Mouse (Mus musculus): Measurements from ENCODE around the gene Notch1.

Notch1 gene

GRCm38 (mm10) chr2:26516275-26516674, at the start of gene Notch1:
Gene Notch1, minus strand, starts transcription at chr2:26516663.
- DNase-seq (ENCODE audit: low spot score in 2 of 2): no peak

DNA sequence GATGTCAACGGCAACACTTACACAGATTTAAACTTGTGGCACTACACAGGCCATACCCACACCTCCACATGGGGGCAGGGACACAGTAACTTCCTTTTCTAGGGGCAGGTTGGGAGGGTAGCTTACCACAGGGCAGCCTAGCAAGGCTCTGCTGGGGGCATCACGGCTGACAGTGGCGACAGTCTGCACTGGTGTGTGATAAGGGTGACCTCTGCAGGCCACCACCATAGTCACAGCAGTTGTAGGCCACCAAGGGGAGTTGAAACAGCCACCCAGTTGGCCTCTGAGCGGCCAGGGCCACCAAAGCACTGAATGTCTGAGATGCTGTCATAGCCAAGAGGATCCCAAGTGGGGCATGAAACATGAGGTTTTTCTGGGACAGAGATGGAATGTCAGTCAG, 49.8 kb upstream of the Notch1 start:
- no peak for DNase-seq (ENCODE audit: low spot score in 2 of 2)

DNA sequence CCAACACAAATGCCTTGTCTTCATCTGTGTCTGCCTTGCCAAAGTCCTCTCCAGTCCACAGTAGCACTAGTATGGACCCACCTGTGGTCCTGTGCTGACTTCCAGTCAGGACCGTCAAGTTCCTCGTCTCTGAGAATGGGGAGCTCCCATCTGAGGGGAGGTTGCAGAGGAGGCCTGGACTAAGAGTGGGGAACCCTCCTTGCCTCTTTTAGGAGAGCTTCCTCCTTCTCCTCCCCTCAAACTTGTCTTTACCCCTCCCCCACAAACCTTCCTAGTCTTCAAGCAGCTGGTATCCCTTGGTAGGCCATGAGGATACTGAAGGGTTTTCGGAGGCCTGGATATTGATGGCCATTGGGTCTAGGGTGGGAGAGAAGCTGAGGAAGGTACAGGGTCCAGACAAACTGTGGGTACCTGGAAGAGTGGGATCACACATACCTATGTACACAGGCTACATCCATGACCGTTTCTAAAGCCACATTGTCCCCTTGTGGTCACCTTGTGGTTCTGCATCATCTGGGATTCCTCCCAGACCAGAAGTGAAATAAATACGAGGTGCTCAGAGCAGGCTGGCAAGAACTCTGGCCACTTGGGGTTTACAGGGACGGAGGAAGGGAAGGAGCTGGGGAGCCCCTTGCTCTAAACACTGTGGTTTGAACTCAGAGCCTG, 45.0 kb upstream of the Notch1 start:
- no peak for DNase-seq (ENCODE audit: low spot score in 2 of 2)

GRCm38 (mm10) chr2:26560506-26560905, 44.0 kb upstream of the Notch1 start:
- no peak for DNase-seq (ENCODE audit: low spot score in 2 of 2)

DNA sequence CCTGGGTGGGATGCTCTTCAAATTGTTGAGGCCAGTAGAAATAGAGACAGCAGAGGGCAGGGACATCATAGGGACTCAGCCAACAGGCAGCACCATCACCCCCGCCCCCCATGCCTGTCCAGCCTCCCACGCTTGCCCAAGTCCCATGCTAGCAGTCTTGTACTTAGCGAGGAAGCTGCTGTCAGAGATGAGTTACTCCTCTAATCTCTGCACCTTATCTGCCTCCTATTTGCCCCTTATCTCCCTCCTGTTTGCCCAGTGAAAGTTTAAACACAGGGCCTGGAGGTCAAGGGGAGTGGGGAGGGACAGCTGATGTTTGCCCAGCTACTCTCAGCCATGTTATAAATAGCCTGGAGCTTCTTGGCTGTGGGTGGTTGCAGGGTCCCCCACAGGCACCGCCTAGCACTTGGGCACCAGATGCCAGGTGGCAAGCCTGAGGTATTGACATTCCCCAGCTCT, 40.1 kb upstream of the Notch1 start:
- DNase-seq (ENCODE audit: low spot score in 2 of 2): no peak

- DNase-seq (ENCODE audit: low spot score in 2 of 2): peak; percentile 39 to 59
These were observed 38.6 kb upstream of the Notch1 start for GRCm38 (mm10) chr2:26555076-26555475.

DNA sequence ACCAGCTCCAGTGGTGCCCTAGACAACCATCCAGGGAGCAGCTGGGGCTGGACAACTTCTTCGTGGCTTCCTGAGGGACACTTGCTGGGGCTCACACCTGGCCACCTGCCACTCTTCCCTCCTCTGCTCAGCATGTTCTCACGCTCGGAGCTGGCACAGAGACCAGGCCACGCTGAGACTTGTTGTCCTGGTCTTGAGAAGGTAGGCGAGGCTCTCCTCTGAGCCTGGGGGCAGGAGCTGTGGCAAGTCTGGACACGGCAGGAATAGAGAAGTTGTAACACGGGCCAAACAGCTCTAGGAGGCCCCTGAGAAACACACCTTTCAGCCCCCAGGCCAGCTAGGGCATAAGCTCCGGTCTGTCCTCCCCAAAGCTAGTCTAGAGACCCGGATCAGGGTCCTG, 37.4 kb upstream of the Notch1 start:
- DNase-seq (ENCODE audit: low spot score in 2 of 2): no peak

GRCm38 (mm10) chr2:26552066-26552465, 35.6 kb upstream of the Notch1 start:
- DNase-seq (ENCODE audit: low spot score in 2 of 2): no peak

DNA sequence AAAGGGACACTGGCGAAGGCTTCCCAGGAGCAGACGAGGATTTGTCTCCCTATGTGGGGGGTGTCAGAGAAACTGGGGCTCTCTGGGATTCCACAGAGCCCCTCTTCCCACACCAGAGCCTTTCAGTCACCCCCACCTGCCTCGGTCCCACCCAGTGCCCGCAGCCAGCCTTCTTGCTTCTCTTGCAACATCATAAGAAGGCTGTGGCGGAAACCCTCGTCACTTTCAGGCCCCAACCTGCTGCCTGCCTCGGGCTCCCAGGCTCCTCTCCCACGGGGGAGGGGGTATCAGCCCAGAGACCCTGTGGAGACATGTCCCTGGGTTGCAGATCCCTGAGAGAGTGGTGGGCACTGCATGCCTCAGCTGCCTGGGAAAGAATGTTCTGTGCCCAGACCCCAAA, 35.0 kb upstream of the Notch1 start:
- DNase-seq (ENCODE audit: low spot score in 2 of 2): no peak

DNA sequence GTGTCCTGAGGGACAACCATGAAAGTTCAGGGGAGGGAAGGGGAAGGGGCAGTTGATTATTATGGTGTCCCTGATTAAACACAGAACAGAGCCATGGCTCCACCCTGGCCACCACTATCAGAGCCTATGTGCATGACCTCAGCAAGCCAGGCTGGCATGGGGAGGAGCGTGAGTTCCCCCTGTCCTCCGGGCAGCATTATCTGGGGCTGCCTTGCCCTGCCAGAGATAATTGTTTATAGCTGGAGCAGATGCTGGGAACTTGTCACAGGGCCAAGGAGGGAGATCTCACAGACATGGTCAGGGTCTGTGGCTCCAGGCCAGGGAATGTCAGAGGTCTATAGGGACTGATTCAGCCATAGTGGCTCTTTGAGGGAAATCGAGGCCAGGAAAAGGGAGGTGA, 34.3 kb upstream of the Notch1 start:
- no peak for DNase-seq (ENCODE audit: low spot score in 2 of 2)

- DNase-seq (ENCODE audit: low spot score in 2 of 2): no peak
These were observed 33.7 kb upstream of the Notch1 start for GRCm38 (mm10) chr2:26550205-26550604.

DNA sequence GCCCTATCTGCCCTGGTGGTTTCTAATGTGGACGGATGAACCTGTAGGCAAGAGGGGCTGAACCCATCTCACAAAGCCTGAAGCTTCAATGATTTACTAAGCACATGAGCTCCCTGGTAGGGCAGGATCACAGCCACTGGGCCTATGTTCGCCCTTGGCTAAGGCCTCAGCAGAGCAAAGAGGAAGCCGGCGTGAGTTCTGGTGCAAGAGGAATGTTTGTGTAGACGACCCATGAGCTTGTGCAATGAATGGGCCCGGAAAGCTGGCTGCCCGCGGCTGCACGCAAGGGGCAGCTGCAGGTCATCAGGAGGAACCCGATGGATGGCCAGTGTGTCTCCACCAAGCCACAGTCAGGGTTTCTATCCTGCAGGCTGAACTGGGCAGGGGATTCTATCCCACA, 33.3 kb upstream of the Notch1 start:
- DNase-seq (ENCODE audit: low spot score in 2 of 2): no peak

GRCm38 (mm10) chr2:26547481-26547880, 31.0 kb upstream of the Notch1 start:
- DNase-seq (ENCODE audit: low spot score in 2 of 2): no peak

GRCm38 (mm10) chr2:26544265-26544664, 27.8 kb upstream of the Notch1 start:
- no peak for DNase-seq (ENCODE audit: low spot score in 2 of 2)

- no peak for DNase-seq (ENCODE audit: low spot score in 2 of 2)
These were observed 27.3 kb upstream of the Notch1 start for GRCm38 (mm10) chr2:26543768-26544167.

DNA sequence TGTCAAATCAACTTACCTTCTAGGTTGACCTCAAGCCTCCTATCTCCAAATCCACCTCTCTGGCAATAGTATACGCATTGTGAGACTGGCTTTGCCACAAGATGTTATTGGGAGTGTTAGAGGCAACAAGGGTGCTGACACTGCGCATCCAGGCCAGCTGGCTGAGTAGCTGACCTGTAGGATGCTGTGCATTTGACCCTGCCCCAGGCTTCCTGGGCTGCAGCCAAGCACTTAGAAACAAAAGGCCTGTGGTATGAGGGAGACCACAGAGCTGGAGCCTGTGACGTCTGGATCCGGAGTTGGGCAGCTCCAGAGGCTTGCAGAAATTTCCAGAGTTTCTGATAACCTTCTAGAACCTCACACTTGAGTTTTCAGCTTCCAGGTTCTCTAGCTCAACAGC, 26.7 kb upstream of the Notch1 start:
- DNase-seq (ENCODE audit: low spot score in 2 of 2): no peak

DNA sequence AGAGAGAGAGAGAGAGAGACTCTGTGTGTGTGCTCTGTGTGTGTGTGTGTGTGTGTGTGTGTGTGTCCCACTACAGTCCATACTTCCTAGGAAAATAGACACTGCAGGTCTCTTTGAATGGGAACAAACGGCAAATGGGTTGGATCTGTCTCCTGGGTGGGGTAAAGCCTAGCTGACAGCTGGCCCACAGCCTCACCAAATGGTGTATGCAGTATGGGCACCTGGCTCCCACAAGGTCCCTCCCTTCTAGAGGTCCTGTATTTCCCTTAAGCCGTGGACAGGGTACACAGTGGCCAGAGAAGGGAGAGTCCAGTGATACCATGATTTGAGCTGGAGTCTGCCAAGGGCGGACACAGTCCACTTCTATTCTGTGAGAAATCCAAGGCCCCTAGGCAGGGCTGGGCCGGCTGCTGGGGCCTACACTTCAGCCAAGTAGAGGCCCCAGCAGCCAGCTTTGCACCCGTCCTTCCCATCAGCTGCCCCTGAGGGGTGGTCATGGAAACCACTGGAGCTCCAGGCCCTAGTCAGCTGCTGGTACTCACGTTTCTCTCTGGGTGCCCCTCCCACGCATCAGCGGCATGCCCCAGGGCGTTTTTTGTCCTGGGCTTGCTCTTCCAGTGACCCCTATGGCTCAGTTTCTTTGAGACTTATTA, 24.9 kb upstream of the Notch1 start:
- no peak for DNase-seq (ENCODE audit: low spot score in 2 of 2)

DNA sequence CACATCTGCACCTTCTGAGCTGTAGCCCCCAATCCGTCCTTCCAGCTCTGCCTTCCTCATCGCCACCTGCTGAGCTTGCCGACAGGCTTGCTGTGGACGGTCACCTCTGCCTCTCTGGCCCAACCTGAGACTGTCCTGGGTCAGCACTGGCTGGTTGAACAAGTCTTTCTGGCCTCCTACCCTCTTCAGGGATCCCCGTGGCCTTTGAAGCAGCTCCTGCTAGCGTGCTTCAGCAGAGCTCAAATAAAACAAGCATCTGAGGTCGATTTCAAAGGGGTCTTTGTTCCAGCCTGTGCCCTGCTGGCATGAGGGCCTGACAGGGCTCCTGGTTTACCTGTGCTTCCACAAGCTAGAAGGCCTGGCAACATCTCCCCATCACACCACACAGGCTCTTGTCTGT, 24.3 kb upstream of the Notch1 start:
- DNase-seq (ENCODE audit: low spot score in 2 of 2): no peak

- DNase-seq (ENCODE audit: low spot score in 2 of 2): no peak
These were observed 23.1 kb upstream of the Notch1 start for GRCm38 (mm10) chr2:26539516-26539915.

DNA sequence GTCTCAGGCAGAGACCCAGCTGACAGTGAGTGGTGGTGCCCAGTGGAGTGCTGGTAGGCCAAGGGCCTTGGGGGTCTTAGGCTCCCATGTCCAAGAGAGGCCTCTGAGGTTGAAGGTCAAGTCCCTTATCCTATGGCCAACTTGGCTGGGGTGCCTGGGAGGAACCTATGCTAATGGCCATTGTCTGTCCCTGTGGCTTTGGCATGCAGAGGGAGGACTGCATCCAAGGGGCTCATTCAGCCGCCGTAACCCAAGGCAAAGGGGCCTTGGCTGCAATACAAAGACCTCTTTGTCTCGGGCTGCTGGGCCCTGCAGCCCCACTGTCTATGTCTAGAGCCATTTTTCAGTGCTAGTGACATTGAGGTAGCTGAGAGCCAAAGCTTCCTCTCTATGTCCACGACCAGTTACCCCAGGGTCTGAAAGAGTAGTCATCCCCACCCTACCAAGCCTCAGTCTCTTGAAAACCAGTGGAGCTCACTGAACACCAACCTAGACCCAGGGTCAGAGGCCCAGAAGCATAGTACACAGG, 19.1 kb upstream of the Notch1 start:
- peak; percentile 14 to 26 for DNase-seq (ENCODE audit: low spot score in 2 of 2)

GRCm38 (mm10) chr2:26534616-26535015, 18.2 kb upstream of the Notch1 start:
- DNase-seq (ENCODE audit: low spot score in 2 of 2): no peak

- DNase-seq (ENCODE audit: low spot score in 2 of 2): no peak
These were observed 17.7 kb upstream of the Notch1 start for GRCm38 (mm10) chr2:26534161-26534560.

- DNase-seq (ENCODE audit: low spot score in 2 of 2): no peak
These were observed 16.8 kb upstream of the Notch1 start for GRCm38 (mm10) chr2:26533249-26533648.

Data from right cerebral cortex, postnatal 36 days (tissue).